Mouse (Mus musculus): ENCODE measurements around the gene Acad10. TPM values are rescaled to one million over a fixed set of nuclear protein-coding genes. Genes with fewer than 3 reads are reported as not detected.
"Not testable (repeated sequence)": the region's sequence is repeated elsewhere in the genome, so short reads cannot be mapped to it uniquely, and the experiment has no call there.

Acad10 gene
- polyA plus RNA-seq, 1 experiment from 2014 or later, result 1.4 TPM

DNA sequence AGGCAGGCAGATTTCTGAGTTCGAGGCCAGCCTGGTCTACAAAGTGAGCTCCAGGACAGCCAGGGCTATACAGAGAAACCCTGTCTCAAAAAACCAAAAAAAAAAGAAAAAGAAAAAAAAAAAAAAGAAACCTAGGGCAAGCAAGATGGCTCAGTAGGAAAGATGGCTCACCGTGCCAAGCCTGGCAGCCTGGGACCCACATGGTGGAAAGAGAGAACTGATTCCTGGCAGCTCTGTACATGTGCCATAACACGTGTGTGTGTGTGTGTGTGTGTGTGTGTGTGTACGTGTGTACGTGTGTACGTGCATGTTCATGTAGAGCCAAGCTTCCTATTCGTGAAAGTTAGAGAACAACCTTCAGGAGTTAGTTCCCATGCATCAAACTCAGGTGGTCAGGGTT lies 31.1 kb upstream of the Acad10 start:
- not testable (repeated sequence) for H3K4me1 ChIP-seq (ENCODE audit: control insufficient read depth, insufficient read depth, low read depth, low read length); H3K9me3 ChIP-seq (ENCODE audit: control insufficient read depth, low read length); H3K27me3 ChIP-seq (replicated peaks; ENCODE audit: control insufficient read depth, insufficient read depth, low read length); ATAC-seq; H3K9ac ChIP-seq (ENCODE audit: low read depth, low read length); H3K4me2 ChIP-seq (ENCODE audit: low read length); H3K4me3 ChIP-seq (ENCODE audit: low read length); H3K27ac ChIP-seq (ENCODE audit: low read depth, low read length); H3K36me3 ChIP-seq (ENCODE audit: control insufficient read depth, insufficient read depth, low read length)
- WGBS, result 85% methylated on average over 7 of the region's 7 CpGs

DNA sequence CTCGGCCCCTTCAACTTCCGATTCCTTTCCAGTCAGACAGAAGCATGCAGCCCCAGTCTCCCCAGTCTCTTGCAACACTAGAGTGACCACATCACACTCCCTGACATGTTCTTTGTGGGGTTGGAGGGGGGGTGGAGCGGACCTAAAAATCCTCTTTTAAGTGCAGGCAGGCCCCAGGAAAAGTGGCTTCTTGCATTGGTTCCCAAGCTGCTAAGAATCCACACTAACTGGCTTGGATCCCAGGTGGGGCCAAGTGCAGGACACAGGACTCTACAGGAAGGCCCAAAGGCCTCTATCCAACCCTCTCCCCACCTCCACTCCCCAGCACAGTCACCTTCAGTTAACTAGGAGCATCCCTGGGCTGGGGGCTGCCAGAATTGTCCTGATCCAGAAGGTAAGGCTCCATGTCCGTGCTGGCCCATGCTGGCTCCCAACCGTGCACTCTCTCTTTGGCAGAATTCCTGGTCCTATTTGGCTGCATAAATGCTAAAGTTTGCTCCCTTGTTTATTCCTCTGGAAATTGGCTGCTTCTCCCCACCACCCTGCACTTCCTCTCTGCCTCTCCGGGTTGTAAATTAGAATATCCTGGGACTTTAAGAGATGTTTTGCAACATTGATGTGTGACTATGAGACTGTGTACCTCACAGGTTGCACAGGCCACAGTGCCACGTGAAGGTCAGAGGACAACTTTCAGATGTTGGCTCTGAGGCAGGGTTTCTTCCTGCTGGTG lies 30.3 kb upstream of the Acad10 start:
- Histone ChIP-seq H3K27ac (ENCODE audit: low read depth, low read length) (peak overlapping the region; percentile 36; the same call in 1 of the 2 replicates), H3K4me2 (ENCODE audit: low read length) (no peak overlapping the region), H3K36me3 (ENCODE audit: control insufficient read depth, insufficient read depth, low read length) (peaks cover 10% of the 10 kb centered on the region; the same call in 1 of the 2 replicates), H3K9ac (ENCODE audit: low read depth, low read length) (no peak overlapping the region), H3K27me3 (replicated peaks; ENCODE audit: control insufficient read depth, insufficient read depth, low read length) (no peaks in the 10 kb centered on the region), H3K9me3 (ENCODE audit: control insufficient read depth, low read length) (no peaks in the 10 kb centered on the region), H3K4me3 (ENCODE audit: low read length) (no peak overlapping the region), H3K4me1 (ENCODE audit: control insufficient read depth, insufficient read depth, low read depth, low read length) (peaks cover 3% of the 10 kb centered on the region)
- ATAC-seq, result 0 out of 2 replicates have a peak, but pooled peaks have one; percentile 17
- WGBS, result 63% methylated on average over 7 of the region's 7 CpGs

DNA sequence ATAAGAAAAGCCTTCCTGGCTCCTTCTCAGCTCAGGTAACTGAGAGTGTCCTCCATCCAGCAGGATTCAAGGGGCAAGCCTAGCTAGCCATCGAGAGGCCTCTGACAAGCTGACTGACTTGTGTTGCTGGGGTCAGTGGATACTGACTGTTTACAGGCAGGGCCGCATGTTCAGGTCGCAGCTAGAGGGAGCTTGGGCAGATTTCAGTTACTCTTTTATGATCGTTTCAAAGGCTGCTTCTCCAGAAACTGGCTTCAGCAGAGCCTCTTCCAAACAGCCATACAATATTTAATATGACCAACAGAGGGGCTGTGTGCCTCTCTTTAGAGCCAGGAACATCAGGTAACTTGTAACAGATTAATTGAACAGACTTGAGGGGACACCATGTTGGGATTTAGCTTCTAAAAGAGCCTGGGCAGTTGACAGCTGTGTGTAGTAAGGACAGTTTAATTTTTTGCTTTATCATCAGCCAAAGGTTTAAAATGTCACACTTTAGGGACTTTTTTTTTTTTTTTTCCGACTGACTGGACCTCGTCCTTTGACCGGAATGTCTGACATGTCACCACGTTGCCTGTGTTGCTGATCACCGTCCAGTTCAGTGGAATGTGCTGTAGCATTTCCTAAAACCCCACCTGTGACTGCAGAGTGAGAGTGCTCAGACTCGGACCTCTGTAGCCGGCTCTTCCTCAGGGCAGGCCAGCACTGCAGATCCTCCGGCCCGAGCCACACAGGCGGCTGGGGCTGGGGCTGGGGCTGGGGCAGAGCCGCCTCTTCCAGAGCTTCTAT lies 26.0 kb upstream of the Acad10 start:
- Histone ChIP-seq H3K27me3 (replicated peaks; ENCODE audit: control insufficient read depth, insufficient read depth, low read length) (no peaks in the 10 kb centered on the region), H3K4me3 (ENCODE audit: low read length) (no peak overlapping the region), H3K4me1 (ENCODE audit: control insufficient read depth, insufficient read depth, low read depth, low read length) (peaks cover 3% of the 10 kb centered on the region), H3K4me2 (ENCODE audit: low read length) (no peak overlapping the region), H3K27ac (ENCODE audit: low read depth, low read length) (no peak overlapping the region), H3K9me3 (ENCODE audit: control insufficient read depth, low read length) (no peaks in the 10 kb centered on the region), H3K9ac (ENCODE audit: low read depth, low read length) (no peak overlapping the region), H3K36me3 (ENCODE audit: control insufficient read depth, insufficient read depth, low read length) (peaks cover 28% of the 10 kb centered on the region)
- 80% methylated on average over 15 of the region's 15 CpGs for WGBS
- no peak for ATAC-seq

GRCm38 (mm10) chr5:121685495-121685894 lies 25.2 kb upstream of the Acad10 start:
- Histone ChIP-seq H3K4me2 (ENCODE audit: low read length) (no peak overlapping the region), H3K9me3 (ENCODE audit: control insufficient read depth, low read length) (no peaks in the 10 kb centered on the region), H3K9ac (ENCODE audit: low read depth, low read length) (no peak overlapping the region), H3K27me3 (replicated peaks; ENCODE audit: control insufficient read depth, insufficient read depth, low read length) (no peaks in the 10 kb centered on the region), H3K4me1 (ENCODE audit: control insufficient read depth, insufficient read depth, low read depth, low read length) (peaks cover under 1% of the 10 kb centered on the region), H3K4me3 (ENCODE audit: low read length) (no peak overlapping the region), H3K27ac (ENCODE audit: low read depth, low read length) (no peak overlapping the region), H3K36me3 (ENCODE audit: control insufficient read depth, insufficient read depth, low read length) (peaks cover 34% of the 10 kb centered on the region)
- 87% methylated on average over 6 of the region's 6 CpGs for WGBS
- no peak for ATAC-seq

GRCm38 (mm10) chr5:121682250-121682649 lies 21.9 kb upstream of the Acad10 start:
- Histone ChIP-seq H3K36me3 (ENCODE audit: control insufficient read depth, insufficient read depth, low read length) (peaks cover 59% of the 10 kb centered on the region), H3K27ac (ENCODE audit: low read depth, low read length) (no peak overlapping the region), H3K4me1 (ENCODE audit: control insufficient read depth, insufficient read depth, low read depth, low read length) (no peaks in the 10 kb centered on the region), H3K9ac (ENCODE audit: low read depth, low read length) (no peak overlapping the region), H3K27me3 (replicated peaks; ENCODE audit: control insufficient read depth, insufficient read depth, low read length) (no peaks in the 10 kb centered on the region), H3K9me3 (ENCODE audit: control insufficient read depth, low read length) (no peaks in the 10 kb centered on the region), H3K4me2 (ENCODE audit: low read length) (no peak overlapping the region), H3K4me3 (ENCODE audit: low read length) (no peak overlapping the region)
- ATAC-seq, result no peak
- 98% methylated on average over 2 of the region's 2 CpGs for WGBS

- Histone ChIP-seq H3K4me3 (ENCODE audit: low read length) (no peak overlapping the region), H3K27me3 (replicated peaks; ENCODE audit: control insufficient read depth, insufficient read depth, low read length) (no peaks in the 10 kb centered on the region), H3K27ac (ENCODE audit: low read depth, low read length) (no peak overlapping the region), H3K9me3 (ENCODE audit: control insufficient read depth, low read length) (no peaks in the 10 kb centered on the region), H3K4me2 (ENCODE audit: low read length) (no peak overlapping the region), H3K4me1 (ENCODE audit: control insufficient read depth, insufficient read depth, low read depth, low read length) (no peaks in the 10 kb centered on the region), H3K9ac (ENCODE audit: low read depth, low read length) (no peak overlapping the region), H3K36me3 (ENCODE audit: control insufficient read depth, insufficient read depth, low read length) (peaks cover 20% of the 10 kb centered on the region)
- no peak for ATAC-seq
- 79% methylated on average over 3 of the region's 3 CpGs for WGBS
These were observed 10.1 kb upstream of the Acad10 start for GRCm38 (mm10) chr5:121670412-121670811.

DNA sequence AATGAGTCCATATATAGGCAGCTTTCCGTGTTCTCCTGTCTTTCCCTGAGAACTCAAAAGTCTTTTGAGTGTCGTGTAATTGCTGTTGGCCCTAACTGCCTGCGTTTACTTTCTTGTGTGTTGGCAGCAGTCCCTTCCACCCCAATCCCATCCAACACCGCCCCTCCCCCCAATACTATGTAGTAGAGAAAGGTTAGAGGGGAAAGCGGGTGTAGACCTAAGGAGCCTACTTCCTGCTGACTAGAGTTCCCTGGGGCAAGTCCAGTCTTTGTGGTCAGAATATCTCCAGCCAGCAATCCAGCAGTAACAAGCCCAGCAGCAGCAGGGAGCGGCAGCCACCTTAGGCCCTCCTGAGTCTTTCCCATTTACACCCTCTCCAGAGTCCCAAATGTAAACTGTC lies 8.1 kb upstream of the Acad10 start:
- no peaks in the 10 kb centered on the region for H3K4me1 ChIP-seq (ENCODE audit: control insufficient read depth, insufficient read depth, low read depth, low read length)
- H3K4me2 ChIP-seq (ENCODE audit: low read length), result no peak overlapping the region
- no peak overlapping the region for H3K9ac ChIP-seq (ENCODE audit: low read depth, low read length)
- H3K27ac ChIP-seq (ENCODE audit: low read depth, low read length), result no peak overlapping the region
- H3K9me3 ChIP-seq (ENCODE audit: control insufficient read depth, low read length), result no peaks in the 10 kb centered on the region
- H3K27me3 ChIP-seq (replicated peaks; ENCODE audit: control insufficient read depth, insufficient read depth, low read length), result no peaks in the 10 kb centered on the region
- no peak for ATAC-seq
- peaks cover 27% of the 10 kb centered on the region for H3K36me3 ChIP-seq (ENCODE audit: control insufficient read depth, insufficient read depth, low read length)
- WGBS, result 82% methylated on average over 6 of the region's 6 CpGs
- no peak overlapping the region for H3K4me3 ChIP-seq (ENCODE audit: low read length)

DNA sequence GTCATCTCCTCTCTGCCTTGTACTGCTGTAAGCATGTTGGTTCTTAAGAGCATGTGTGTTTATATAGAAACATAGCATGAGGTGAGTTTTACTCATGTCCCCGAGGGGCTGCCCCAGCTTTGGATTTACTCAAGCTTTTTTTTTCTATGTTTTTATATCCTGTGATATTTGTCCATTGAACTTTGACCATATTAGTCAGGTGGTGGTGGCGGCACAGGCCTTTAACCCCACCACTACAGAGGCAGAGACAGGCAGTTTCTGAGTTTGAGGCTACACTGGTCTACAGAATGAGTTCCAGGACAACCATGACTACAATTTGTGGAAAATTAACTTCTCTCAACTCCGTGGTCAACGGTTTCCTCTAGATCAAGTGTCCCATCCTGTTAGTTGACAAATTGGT lies 6.8 kb upstream of the Acad10 start:
- 94% methylated on average over 4 of the region's 4 CpGs for WGBS

DNA sequence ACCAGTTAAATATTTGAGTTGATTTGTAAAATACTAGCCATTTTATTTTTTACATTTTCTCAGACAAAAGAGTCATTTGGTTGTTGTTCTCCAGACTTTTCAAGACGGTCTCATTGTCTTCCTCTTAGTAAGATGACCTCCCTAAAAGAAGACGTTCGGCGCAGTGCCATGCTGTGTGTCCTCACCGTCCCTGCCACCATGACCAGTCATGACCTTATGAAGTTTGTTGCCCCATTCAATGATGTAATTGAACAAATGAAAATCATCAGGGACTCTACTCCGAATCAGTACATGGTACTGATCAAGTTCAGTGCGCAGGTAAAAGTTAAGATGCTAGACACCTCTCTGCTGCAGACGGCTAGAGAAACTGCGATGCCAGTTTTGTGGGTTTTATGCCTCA lies 4.7 kb upstream of the Acad10 start:
- Histone ChIP-seq H3K27ac (ENCODE audit: low read depth, low read length) (no peak overlapping the region), H3K27me3 (replicated peaks; ENCODE audit: control insufficient read depth, insufficient read depth, low read length) (no peaks in the 10 kb centered on the region), H3K36me3 (ENCODE audit: control insufficient read depth, insufficient read depth, low read length) (peaks cover 26% of the 10 kb centered on the region), H3K4me1 (ENCODE audit: control insufficient read depth, insufficient read depth, low read depth, low read length) (peaks cover 16% of the 10 kb centered on the region), H3K4me2 (ENCODE audit: low read length) (no peak overlapping the region), H3K9me3 (ENCODE audit: control insufficient read depth, low read length) (no peaks in the 10 kb centered on the region), H3K4me3 (ENCODE audit: low read length) (no peak overlapping the region), H3K9ac (ENCODE audit: low read depth, low read length) (no peak overlapping the region)
- WGBS, result 96% methylated on average over 9 of the region's 9 CpGs
- no peak for ATAC-seq

More for the DNA sequence above, 6.8 kb upstream of the Acad10 start:
- Histone ChIP-seq H3K27ac (ENCODE audit: low read depth, low read length) (no peak overlapping the region), H3K4me3 (ENCODE audit: low read length) (no peak overlapping the region), H3K9me3 (ENCODE audit: control insufficient read depth, low read length) (no peaks in the 10 kb centered on the region), H3K36me3 (ENCODE audit: control insufficient read depth, insufficient read depth, low read length) (peaks cover 33% of the 10 kb centered on the region), H3K9ac (ENCODE audit: low read depth, low read length) (no peak overlapping the region), H3K27me3 (replicated peaks; ENCODE audit: control insufficient read depth, insufficient read depth, low read length) (no peaks in the 10 kb centered on the region), H3K4me1 (ENCODE audit: control insufficient read depth, insufficient read depth, low read depth, low read length) (peaks cover 4% of the 10 kb centered on the region), H3K4me2 (ENCODE audit: low read length) (no peak overlapping the region)
- ATAC-seq, result no peak
